Mouse (Mus musculus) thymus, postnatal 4 days (tissue): ENCODE results near the gene Zbtb22.
A peak's percentile ranks its signal among the peaks of the same experiment; 100 is the strongest.
"Not testable (repeated sequence)": the region's sequence is repeated elsewhere in the genome, so short reads cannot be mapped to it uniquely, and the experiment has no call there.

ENCODE experiments used
- DNase-seq: peaks from one replicate; pipeline ENCODE4 v3.0.0; 2021

Zbtb22 gene

DNA sequence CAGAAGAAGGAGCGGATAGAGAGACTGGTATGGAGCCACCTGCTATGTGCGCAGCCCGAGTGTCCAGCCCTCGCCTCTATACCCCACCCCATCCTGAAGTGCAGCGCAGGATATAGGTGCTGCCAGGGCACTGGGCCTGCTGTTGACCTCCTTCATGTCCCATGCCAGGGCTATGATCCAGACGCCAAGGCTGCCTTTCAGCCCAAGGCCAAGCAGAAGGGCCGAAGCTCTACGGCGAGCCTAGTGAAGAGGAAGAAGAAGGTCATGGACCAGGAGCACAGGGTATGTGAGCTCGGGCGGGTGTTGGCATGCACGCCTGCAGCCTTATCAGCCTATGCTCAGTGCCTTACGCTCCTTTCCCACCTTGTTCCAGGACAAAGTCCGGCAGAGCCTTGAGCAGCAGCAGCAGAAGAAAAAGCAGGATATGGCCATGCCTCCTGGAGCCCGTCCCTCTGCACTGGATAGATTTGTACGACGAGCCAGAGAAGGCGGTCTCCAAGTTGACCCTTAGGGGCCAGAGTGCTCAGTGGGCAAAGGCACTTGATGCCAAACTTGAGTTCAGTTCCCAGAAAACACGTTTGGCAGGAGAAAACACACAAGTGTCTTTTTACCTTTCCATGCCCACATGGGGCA is 33.3 kb downstream of the Zbtb22 start:
- DNase-seq = no peak

- DNase-seq = no peak
Observed at GRCm38 (mm10) chr17:33950131-33950625, 34.5 kb downstream of the Zbtb22 start.

DNA sequence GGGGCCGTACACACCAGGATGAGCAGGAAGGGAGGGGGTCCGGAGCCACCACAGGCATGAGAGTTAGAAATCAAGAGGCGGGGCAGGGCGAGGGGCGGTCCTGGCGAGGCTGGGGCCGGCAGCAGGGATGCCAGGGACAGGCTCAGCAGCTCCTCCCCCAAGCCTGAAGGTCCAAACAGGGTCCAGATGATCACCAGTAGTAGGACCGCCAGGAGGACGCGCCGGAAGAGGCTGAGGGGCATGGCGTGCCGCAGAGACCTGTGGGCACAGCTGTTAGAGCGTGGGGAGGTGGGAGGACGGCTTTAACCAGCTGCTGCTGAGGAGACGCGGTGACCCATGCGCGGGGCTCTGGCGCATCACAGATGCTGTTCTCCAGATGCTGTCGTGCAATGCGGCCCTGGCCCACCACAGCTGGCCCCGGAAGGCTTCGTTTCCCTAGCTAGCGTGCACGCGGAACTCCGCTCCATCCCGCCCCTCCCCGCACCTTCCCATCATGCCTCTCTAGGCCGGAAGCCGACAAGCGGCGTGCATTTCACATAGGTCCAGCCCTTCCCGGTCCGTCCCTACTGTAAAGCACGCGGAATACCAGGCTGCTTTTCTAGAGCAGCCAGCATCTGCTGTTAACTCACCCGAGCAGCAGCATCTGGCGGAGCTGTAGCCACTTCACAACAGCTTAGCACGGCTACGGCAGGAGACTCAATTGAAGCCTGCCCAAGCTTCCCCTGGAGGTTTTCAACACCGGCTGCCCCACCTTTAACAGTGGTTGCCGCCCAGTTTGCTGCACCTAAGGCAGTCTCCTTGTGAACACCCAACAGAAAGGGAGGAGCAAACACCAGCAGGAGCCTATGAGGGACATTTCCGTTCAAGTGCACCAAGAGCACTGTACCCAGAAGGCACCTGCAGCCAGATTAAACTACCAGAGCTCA is 35.6 kb downstream of the Zbtb22 start, which contains the start of gene B3galt4:
Gene B3galt4, minus strand, starts transcription at position 468 of the 926 bp plus-strand sequence.
- peak; percentile 85 for DNase-seq

- not testable (repeated sequence) for DNase-seq
Observed at GRCm38 (mm10) chr17:33952015-33952414, 36.3 kb downstream of the Zbtb22 start.

DNA sequence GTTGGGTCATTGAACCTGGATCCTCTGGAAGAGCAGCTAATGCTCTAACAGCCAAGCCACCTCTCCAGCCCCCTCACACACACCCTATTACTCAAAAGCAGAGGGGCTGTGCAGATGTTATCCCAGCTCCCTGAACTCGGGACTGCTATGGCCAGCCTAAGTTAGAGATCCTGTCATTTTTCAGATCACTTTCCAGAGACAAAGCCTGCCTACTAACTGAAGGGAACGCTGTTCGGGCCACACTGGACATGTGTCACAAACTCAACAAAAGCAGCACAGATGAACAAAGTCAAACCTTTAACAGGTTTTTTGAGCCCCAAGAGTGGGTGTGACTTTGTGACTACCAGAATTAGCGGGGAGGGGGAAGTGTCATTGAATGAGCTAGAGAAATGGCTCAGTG is 37.2 kb downstream of the Zbtb22 start:
- DNase-seq = no peak

DNA sequence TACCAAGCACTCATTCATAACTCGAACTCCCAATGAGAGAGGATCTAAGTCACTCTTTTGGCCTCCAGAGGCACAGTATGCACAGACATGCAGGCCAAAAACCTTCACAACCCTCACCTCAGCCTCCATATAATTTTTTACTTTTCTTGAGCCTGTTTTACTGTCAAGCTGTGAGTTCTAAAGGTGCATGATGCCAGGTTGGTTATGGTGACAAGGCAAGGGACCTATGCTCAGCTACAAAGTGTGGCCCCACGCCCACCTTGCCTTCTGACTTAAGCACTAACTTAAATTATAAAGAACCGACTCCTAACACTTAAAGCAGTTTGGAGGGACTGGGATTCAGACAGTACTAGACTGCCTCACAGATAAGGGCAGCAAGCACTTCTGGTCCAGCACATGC is 37.6 kb downstream of the Zbtb22 start:
- DNase-seq = no peak

DNA sequence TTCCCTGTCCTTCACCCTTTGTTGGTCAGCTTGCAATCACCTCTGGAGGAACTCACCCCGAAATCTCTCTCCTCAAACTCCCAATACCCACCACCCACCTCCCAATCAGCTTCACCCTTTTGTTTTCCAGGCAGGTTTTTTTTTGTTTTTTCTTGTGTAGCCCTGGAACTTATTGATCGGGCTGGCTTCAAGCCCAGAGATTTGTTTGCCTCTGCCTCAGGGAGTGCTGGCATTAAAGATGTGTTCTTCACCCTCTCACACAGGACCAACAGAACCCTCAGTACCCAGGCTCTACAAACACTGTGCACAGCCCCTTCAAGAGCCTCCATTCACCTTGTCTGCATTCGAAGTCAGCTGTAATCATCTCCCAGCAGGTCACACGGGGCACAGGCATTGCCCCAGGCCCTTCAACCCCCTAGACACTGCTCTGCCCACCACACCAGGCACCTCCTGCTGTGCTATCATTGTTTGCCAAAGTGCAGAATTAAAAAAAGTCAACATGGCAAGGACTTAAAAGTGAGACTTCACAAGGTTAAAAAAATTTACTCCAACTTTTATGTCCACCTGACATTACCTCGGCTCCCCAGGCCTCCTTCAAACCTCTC is 38.4 kb downstream of the Zbtb22 start:
- no peak for DNase-seq

GRCm38 (mm10) chr17:33954646-33955554 is 39.2 kb downstream of the Zbtb22 start:
- peak; percentile 69 for DNase-seq

DNA sequence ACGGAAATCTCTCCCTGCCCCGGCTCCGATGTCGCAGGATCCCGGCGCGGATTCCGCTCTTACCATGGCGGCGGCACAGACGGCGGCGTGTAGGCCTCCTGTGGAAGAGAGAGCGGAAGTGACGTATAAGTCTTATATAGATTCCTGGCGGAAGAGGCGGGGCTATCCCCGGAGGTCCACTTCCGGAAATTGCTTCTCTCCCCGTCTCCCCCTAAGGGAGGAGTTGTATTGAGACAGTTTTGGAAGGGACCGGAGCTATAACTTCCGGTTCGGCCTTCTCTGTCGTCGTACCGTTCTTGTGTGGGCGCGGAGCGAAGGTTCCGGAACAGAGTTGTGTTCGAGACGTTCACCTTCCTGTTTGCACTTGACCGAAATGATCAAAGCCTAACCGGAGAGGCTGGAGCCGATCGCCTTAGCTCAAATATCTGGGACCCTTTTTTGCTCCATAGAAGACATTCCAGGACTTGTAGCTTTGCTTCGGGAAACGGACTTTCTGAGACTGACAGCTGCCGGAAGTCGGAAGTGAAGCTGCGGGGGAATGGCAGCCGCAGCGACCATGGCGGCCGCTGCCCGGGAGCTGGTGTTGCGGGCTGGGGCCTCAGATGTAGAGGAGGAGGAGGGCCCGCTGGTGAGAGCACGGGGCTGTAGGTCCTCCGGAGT is 40.0 kb downstream of the Zbtb22 start, which contains the start of the genes Vps52 and Rps18:
Gene Vps52, plus strand, starts transcription at position 258 of the 660 bp plus-strand sequence.
Gene Rps18, minus strand, starts transcription at position 447 of the 660 bp plus-strand sequence.
- DNase-seq = peak; percentile 94

DNA sequence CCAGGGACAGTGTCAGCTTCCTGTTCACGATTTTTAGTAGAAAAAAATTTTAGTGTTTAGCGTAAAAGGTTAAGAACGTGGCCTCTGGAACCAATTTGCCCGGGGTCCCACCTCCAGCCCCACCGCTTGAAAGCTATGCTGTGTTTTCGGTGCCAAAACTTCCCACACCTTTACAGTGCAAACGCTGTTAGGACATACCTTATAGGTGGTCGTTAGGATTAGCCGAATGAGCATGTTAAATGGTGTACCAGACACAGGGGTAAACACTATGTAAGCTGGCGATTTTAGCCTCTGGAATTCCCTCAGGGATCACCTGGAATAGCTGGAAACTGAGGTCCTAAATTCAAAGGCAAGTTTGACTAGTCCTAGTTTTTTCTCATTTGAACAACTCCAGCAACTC is 40.6 kb downstream of the Zbtb22 start:
- DNase-seq = no peak

DNA sequence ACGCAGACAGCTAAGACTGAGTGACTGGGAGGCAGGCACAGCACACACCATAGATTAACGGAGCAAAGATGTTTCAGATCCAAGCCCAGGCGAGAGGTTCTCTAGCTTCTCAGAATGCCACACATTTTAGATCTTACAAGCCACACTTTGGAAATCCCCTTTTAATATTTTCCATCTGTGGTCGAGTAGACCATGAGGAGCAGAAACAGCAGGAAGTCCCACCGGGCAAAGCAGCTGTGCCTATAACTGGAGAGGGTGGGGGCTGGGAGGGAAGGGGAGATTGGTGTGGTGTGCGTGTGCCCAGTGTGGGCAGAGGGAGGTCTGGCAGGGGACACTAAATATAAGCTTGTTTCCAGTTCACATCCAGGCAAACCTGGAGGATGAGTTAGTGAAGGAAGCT is 41.8 kb downstream of the Zbtb22 start:
- DNase-seq = no peak

DNA sequence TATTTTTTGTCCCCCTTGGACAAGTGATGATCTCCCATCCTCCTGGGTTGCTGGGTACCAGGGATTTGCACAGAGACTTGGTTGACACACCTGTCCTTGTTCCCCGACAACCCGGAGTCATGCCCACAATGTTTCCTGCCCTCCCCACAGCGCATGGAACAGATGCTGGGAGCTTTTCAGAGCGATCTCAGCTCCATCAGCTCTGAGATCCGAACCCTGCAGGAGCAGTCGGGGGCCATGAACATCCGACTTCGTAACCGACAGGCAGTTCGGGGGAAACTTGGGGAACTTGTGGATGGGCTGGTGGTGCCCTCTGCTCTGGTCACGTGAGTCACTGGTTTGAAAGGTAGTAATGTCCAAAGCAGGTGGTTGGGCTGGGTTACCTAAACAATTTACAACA is 42.7 kb downstream of the Zbtb22 start:
- no peak for DNase-seq

GRCm38 (mm10) chr17:33959135-33959534 is 43.4 kb downstream of the Zbtb22 start:
- no peak for DNase-seq

- no peak for DNase-seq
Observed at GRCm38 (mm10) chr17:33959948-33960347, 44.2 kb downstream of the Zbtb22 start.

DNA sequence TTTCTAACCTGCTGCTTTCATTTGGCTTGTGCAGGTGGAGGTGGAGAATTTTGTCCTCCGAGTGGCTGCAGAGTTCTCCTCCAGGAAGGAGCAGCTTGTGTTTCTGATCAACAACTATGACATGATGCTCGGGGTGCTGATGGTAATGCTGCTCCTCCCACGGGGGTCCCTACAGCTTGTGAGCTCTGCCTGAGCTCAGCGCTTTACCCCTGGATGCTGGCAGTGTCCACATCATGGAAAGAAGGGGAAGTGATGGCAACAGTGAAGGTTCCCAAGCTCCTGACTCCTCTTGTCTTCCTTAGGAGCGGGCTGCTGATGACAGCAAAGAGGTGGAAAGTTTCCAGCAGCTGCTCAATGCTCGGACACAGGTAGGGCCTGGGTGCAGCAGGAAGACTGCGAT is 47.2 kb downstream of the Zbtb22 start:
- DNase-seq = no peak

DNA sequence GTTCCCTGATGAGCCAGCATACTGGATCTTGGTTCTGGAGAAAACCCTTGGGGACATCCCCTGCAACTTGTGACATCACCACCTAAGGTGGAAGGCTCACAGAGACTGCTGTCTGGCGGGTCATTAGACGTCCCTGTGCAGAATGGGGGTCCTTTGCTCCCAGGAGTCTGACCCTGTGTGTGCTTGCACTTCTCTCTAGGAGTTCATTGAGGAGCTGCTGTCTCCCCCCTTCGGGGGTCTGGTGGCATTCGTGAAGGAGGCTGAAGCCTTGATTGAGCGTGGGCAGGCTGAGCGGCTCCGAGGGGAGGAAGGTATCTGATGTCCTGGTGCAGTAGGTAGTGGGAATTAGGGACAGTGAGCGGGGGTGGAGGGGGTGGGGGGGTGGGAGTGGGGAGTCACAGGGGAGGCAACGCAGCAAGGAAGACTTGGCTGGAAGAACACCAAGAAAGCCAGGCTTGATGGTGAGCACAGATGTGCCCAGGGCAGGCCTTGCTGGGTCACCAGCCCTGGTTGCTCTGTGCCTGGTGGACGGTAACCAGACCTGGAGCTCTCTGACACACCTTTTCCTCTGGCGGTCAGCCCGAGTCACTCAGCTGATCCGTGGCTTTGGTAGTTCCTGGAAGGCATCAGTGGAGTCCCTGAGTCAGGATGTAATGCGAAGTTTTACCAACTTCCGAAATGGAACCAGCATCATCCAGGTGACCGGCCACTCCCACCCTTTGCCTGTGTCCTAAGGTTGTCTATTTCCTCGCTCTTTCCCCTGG is 49.6 kb downstream of the Zbtb22 start:
- no peak for DNase-seq

- DNase-seq = no peak
Observed at GRCm38 (mm10) chr17:33965846-33966550, 50.3 kb downstream of the Zbtb22 start.

DNA sequence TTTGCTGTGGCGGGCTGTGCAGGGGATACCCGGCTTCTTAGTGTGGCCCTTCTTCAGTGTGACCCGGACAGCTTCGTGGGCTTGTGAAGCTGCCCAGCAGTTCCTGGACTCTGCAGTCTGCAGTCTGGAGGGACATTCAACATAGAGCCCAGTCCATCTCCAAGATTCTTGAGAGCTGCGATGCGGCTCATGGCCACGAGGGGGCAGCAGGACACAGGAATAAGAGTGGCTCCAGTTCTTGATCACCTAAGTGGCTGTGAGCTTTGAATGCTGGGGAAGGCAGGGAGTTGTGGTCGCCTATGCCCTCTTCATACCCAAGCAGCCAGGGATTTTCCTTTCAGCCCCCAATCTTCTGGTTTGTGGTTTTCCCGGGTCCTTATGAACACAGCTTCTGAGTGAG is 52.8 kb downstream of the Zbtb22 start:
- DNase-seq = peak; percentile 82
